Mouse (Mus musculus): ENCODE measurements around the gene Armh3.

The Armh3 gene

DNA sequence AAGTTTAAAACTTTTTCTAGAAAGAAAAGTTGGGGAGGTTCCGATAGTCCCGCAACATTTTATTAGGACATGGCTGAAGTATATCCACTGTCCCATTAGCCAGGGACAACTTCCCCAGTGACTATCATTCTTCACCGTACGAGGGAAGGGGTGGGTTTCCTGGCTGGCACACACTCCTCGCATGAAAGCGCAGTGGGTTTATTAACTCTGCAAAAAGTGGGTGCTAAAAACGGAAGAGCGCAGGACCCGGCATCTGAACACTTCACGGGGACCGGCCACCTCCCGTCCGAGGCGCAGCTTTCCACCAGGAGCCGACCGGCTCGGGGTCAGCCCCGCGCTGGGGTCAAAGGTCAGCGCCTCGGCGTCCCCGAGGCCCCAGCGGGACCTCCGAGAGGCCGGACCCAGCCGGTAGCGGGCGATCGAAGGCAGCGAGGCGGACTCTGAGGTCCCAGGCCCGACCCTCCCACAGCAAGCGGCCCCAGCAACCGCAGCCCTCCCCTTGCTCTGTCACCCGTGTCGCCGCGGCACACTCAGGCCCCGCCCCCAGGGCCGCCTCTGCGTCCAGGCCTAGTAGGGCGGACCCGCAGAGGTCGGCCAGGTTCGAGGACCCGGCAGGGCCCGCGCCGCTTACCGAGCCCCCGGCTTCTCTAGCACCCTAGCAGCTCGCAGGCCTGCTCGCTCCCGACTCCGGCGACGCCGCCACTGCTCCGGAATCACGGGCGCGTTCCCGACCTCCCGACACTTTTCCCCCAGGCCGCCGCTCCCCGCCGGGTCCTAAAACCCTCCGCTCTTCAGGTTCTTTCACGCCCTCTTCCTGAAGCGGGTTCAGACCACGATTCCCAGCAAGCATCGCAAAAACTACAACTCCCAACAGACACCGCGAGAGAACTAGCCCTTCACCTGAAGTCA is at the start of gene Armh3:
Gene Armh3 (minus strand): TSS at position 704 of the 909 bp plus-strand sequence.
- DNase-seq = peak; percentile 86

DNA sequence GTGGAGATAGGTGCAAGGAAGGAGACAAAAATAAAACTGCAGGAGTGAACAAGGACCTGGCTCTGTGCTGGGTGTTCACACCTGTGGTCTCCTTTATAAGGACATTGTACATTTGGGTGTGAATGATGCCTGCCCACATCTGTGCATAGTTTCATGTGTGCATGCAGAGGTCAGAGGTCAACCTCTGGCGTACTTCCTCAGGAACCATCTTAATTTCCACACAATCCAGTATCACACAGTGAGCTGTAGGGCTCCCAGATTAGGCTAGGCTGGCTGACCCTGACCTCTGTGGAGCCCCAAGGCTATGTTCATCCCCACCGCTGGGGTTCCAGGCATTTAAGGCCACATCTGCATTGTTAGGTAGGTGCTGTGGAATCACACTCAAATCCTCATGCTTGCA is 49.1 kb upstream of the Armh3 start:
- no peak for DNase-seq

DNA sequence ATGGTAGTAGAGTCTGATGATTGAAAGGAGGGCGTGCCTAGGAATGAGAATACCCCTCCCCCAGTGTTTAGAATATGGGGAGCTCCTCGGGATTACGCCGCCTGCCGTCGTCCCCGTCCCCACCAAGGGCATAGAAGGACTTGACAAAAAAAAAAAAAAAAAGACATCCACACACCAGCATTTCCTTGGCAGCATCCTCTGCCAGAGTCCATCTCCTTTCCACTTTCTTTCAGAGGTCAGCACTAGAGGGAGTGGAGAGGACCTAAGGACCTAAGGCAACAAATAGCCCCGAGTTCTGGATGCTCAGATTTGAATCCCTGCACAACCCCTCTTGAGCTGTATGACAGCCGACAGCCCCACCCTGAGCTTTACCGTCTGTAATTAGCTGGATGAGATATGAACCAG is 48.3 kb upstream of the Armh3 start:
- no peak for DNase-seq

DNA sequence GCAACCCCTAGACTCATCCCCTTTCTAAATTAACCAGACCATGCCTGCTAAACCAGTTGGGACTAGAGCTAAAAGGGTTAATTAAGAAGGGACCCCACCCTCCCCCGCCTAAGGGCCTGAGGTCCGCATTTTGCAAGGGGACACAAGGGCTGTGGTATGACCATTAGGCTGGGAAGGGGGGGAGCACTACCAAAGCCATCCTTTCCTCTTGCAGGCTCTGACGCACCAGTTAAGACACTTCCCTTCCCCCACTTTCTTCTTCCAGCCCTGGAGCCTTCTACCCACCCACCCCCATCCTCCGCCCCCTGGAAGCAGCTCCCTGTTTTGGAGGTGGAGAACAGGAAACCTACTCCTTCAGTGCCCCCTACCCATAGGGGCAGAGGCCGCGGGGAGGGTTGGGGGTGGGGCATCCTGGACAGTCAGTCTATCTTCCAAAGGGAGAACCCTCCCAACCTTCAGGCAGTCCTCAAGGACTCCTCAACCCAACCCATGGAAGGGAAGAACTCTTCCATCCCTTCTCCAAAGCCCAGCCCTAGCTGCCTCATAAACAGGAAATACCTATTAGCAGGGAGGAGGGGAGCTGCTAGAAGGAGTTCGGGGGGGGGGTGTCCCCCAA is 47.5 kb upstream of the Armh3 start:
- DNase-seq = peak; percentile 42

DNA sequence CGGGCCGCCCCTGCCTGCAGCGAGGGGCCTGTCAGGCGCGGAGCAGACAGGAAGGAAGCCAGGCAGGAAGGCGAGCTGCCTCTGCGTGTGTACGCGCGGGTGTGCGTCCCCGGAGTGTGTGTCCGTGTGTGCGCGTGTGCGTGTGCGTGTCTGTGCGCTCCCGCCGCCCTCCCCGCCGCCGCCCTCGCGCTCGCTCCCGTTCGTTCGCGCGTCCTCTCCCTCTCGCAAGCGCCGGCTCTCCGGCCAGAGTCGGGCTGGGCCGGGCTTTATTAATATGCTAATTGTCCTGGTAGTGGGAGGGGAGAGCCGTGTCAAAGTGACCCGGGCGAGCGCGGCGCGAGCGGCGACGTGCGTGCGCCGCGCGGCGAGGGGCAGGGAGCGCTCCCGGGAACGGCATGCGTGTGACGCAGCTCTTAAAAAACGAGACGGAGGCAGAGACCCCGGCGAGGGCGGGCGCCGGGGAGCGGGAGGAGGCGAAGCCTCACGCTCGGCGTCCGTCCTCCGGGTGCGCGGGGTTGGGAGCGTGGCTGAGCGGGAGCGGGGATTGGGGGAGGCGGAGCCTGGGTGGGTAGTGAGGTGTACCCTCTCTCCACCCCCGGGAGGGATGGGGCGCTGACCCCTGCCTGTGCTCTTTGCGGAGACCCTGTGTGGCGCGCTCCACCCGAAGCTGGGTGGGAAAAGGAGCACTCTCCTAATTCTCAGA is 46.9 kb upstream of the Armh3 start, which contains the start of gene Ldb1:
Gene Ldb1 (minus strand): TSS at position 222 of the 703 bp plus-strand sequence.
- DNase-seq = peak; percentile 80

DNA sequence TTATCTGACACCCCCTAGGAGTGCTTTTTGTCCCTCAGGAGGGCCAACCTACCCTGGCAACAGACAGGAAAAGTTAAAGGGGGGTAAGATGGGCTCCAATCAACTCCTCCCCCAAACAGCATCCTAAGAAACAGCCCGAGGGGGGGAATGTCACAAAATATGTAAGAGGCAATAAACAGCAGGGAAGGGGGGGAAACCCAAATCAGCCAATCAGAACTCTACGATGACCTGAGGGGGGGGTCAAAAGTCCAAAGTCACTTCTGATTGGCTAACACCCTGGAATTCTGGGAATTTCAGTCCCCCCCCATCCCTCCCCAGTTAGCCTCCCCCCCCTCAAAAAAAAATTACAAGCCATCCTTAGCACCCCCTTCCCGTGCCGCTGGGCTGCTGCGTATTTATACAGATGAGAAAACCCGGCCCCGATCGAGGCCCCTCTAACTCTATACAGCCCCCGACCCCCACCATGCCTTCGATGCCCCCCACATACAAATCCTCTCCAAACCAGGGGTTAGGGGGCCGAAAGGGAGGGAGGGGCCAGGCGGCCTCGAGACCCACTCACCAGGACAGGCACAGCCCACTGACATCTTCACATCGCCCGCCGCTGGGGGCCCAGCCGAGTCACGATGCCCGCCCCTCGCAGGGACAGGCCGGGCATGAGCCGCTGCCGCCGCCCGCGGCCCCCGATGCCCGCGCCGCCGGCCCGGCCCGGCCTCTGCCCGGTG is 46.1 kb upstream of the Armh3 start, which contains the start of gene Pprc1:
Gene Pprc1 (plus strand): TSS at position 616 of the 722 bp plus-strand sequence.
- peak; percentile 38 for DNase-seq

DNA sequence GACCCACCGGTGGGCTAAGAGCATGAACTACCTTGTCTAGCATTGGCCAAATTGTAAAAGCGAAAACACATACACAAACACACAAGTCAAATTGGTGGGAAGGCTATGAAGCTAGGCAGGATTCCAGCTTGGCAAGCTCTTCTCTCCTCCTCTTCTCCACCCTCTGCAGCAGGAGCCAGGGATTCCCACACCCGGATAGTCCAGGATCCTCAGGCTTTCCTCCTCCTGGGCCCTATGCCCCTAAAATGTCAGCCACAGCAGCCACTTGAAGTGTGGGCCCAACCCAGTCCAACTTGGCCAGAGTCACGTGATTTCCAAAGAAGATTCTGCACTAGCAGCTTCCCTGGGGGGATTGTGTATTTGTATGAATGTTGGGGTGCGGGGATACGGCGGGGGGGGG is 45.1 kb upstream of the Armh3 start:
- DNase-seq = no peak

DNA sequence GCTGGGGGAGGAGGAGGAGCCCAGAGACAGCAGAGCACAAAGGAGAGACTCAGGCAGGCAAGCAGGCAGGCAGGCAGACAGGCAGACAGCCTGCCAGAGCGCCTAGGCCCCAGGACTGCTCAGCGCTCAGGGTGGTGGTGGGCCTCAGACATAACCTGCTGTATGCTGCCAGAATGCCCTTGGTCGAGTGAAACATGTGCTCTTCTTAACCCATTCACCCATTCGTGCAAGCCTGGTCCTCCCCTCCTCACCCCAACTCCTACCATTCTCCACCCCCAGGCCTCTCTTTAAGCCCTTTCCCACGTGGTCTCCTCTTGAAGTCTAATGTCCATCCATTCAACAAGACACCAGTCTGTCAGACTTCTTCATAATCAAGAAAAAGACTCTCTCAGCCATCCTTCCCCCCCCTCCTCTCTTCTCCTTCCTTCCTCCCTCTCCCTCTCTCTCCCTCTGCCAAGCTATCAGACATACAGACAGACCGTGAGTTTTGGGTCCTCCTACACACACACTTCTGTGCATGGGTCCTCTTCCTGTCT is 44.3 kb upstream of the Armh3 start:
- peak; percentile 46 for DNase-seq

DNA sequence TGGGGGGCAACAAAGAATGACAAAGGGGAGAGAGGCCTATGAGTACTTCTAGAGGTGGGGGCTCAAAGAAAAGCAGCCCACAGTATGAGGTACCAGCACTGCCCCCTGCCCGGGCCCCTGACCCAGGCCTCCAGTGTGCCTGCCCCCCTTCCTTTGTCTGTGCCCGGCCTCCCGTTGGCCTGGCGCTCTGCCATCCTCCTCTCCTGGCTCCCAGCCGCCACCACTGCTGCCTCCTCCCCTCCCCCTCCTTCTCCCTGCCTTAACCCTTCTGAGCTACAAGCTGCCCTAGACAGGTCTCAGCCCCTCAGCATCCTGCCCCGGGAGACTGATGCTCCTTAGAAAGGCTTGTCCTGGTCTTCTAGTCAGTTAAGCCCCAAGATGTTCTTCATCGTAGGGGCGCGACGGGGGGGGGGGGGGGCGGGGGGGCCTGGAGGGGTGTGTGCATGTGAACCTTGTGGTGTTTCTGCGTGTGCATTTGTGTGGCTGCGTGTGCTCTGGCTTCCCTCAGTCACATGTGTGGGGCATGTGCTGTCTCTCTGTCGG is 43.7 kb upstream of the Armh3 start:
- peak; percentile 86 for DNase-seq

DNA sequence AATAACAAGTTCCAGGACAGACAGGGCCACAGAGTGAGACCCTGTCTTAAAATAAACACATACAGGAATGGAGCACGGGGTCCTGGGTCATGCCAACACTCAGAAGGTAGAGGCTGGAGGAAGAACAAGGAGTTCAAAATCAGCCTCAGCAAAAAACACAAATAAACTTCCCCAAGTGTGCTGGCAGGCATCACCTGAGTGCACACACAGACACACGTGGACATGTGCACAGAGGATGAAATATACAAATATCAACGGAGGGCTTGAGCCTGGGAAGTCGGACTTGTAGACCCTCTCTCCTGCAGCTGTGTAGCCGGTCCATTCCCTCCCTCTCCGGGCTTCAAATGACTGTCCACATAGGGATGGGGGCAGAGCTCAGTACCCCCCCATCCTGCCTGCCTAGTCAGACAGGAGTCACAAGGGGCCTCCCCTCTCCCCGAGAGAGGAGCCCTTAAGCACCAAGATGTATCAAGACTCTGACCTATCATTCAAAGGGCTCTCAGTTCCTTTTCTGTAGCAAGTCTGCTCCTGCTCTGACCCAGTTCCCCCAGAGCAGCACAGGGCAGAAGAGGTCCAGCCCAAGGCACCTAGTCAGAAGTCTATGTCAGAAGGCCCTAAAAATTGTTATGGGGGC is 43.1 kb upstream of the Armh3 start:
- DNase-seq = no peak

DNA sequence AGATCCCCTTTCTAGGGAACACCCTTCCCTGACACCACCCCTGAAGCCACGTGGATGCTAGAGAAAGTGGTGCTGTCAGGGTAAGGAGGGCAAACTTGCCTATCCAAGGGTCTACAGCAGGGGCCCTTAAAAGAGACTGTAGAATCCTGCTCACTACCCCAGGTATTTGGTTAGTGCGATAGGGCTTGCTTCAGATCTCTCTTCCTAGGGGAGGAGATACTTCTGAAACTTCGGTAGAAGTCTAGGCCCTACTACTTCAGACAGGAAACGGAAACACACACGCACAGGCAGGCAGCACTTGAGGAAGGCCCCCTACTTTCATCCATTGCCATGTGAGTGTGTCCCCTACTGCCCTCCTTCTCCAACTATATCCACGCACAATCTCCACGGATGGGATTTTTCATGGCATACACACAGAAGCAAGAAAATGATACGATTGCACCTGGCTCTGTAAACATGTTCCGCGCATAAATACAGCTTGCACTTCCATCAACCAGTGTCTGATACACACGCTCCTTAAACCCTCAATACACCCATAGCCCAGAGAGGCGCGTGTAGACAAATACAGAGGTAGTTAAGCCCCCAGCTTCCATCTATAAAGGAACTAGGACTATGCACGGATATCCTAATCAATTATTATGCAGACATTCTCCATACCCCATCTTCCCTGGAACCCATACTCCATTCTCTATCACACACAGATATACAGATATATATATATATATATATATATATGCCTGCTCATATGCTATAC is 42.0 kb upstream of the Armh3 start:
- no peak for DNase-seq

DNA sequence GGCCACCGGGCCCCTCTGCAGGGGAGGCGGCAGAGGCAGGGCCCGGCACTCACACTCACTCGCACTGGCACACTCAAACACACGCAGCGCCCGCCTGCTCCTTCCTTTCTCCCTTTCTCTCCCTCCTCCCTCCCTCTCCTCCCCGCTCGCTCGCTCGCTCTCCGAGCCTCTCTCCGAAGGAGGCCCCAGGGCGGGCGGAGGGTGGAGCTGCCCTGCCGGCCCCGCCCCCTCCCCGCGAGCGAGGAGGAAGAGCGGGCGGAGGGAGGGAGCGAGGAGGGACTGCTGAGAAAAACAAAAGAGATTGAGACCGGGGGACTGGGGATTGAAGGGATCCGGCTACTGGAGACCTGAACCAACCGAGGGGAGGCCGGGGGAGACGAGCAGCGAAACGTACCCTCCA is 41.2 kb upstream of the Armh3 start:
- DNase-seq = peak; percentile 77

DNA sequence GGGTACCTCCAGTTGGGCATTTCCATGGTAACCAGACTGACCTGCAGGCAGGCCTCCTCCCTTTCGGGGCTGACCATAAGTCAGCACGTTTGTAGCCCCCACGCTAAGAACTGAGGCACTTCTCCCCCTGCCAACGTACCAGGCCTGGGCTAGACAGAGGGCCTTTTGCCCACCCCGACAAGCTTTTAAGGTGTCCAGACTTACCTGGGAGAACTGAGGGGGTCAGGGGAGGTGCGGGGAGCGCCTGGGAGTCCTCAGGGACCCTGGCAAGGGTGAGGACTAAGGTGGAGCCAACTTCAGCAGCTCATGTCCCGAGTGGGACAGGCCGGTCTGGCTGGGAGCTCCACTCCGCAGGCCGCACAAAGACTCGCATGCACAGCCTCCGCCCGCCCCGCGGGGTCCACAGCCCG is 40.6 kb upstream of the Armh3 start:
- DNase-seq = no peak

DNA sequence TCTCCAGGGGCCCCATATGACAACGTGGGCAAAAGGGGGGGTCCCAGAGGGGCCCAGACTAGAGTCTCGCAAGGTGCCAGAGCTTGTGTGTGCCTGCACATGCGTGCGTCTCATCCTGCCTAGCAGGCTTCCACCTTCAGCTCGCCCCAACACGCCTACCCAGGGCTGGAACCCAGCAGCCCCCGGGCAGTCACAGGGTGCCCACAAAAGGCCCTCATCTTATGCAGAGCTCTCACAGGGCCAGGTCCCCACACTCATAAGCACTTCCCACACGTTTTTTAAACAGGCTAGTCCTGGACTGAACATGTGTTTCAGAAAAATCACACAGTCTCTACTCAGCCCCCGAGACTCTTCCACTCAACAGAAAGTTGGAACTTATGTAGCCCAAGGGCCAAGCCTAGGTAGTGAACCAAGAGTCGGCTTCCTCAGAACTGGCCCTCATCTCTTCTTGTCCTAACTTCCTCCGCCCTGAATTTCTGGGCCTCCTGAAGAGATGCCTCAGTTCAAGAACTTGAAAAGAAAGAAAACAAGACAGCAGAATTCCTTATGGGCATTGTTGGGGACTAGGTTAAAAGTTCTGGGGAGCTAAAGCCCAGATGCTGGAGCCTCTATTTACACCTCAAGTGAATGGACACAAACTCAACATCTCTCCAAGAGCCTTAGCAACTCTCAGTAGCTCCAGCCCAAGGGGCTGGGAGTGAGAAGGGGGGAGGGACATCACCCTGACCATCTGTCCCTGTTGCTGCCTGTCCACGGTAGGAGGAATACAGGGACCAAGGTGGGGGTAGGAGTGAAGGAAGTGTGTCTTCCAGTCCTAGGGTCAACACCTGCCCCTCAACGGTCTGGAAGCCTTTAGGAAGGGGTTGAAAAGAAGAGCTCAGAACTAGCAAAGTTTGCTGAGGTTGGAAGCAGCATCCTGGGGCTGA is 39.9 kb upstream of the Armh3 start:
- DNase-seq = no peak

DNA sequence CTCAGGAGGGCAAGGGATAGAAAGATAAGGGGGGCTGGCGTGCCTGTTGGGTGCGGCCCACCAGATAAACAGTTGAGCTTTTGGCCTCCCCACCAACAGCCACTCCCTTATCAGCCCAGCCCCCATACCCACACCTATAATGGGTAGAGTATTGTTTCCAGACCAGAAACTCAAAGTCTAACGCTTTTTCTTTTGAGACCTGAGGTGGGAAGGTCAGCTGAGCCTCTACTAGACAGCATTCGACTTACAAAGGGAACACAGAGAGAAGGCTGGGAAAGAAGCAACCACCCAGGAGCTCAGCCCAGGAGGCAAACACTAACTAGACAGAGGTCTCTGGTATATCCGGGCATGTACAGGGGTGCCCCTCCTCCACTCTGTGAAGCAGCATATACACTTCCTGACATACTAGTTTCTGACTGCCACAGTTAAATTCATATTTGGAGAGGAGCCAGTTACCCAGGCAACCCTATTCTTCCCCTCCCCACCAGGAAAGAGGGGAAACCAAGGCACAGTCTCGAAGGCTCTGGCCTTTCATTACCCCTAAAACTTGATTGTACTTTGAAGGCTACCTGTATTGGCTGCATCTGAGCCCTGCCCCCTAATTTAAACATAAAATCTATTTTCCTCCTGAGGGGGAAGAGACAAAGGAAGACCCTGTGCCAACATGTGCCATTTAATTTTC is 39.1 kb upstream of the Armh3 start:
- DNase-seq = no peak

DNA sequence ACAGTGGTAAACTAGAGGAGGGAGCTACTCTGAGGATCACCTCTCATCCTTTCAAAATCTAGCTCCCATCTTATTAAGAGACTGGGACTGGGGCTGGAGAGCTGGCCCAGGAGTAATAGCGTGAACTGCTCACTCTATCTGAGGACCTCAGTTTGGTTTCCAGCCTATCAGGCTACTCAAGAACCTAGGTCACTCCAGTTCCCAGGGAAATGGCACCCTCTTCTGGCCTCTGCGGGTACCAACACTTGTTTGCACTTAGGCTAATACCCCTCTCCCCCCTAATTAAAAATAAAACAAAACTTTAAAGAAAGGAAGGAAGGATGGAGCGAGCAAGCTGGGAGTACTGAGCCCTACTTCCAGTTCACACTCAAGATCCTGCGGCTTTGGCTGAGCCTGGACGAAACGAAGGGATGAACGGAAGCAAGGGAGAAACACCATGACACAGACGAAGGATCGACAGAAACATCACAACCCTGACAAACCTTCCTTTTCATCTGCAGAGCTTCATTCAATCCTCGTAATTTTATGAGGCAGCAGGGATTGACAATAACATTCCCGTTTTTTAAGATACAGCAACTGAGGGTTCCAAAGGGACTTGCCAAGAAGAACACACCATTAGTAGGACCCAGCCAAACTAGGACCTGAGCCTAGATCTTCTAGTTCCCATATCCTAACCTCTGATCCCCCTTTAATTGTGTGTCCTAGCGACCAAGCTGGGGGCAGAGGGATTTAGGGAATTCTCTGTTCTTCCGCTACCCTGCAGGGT is 38.4 kb upstream of the Armh3 start:
- no peak for DNase-seq

DNA sequence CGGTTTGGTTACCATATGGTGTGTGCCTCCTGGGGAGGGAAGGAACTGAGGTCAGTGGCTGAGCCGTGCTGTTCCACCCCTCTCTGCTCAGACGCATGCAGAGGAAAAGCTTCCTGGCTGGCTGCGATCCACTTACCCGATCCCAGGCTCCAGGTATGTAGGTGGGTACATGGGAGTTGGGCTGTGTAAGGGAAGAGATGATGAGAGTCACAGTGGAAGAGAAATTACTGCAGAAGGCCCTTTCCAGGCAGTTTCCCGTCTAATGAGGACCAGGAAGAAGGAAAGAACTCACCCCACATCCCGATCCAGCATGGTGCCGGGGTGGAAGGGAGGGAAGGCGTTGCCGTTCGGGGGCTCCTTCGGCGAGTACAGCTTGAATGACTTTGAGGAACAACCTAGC is 37.7 kb upstream of the Armh3 start:
- DNase-seq = no peak

DNA sequence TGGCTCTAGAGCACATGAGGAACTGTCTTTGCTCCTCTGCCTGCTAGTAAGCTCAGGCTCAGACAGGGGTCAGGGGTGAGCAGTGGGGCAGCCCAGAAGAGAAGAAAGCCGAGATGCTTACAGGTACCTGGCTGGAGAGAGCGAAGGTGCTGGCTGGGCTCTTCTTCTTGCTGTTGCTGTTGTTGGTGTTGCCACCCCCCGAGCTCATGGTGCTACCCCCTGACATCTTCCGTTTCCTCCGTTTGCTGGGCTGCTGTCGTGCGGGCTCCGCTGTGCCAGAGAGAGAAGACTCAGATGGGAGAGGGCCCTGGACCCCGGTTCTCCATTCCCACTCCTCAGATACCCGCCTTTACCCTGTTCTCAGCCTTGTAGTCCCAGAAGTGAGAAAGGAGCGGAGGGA is 35.6 kb upstream of the Armh3 start:
- DNase-seq = no peak
